Mouse (Mus musculus): ENCODE data around the gene C130026I21Rik.
"Not testable (repeated sequence)": the region's sequence is repeated elsewhere in the genome, so short reads cannot be mapped to it uniquely, and the experiment has no call there.

C130026I21Rik gene

GRCm38 (mm10) chr1:85133671-85134070 lies 136.7 kb downstream of the C130026I21Rik start:
- in situ Hi-C loops (cut with MboI; ENCODE audit: low sequenced_read_pairs): not testable (repeated sequence)

DNA sequence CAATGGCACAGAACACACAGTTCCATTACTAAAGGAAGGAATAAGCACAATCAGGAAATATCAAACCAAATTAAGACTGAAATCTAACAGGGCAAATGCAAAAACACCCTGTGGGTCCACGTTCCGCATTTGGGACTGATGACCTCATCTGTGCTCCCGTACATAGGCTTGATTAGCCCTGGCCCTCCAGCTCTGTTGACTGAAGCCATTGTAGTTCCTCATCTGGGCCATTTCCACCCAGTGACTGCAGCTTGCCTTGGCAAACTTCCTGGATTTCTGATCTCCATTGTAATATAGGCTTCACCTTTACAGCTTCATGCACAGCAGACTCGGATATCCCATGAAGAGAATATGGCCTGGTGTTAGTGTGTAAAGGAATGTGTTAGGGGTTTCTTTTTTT lies 148.5 kb downstream of the C130026I21Rik start:
- in situ Hi-C loops (cut with MboI; ENCODE audit: low sequenced_read_pairs): not testable (repeated sequence)

- in situ Hi-C loops (cut with MboI; ENCODE audit: low sequenced_read_pairs): not testable (repeated sequence)
Measured at GRCm38 (mm10) chr1:85118341-85118740, 152.0 kb downstream of the C130026I21Rik start.

DNA sequence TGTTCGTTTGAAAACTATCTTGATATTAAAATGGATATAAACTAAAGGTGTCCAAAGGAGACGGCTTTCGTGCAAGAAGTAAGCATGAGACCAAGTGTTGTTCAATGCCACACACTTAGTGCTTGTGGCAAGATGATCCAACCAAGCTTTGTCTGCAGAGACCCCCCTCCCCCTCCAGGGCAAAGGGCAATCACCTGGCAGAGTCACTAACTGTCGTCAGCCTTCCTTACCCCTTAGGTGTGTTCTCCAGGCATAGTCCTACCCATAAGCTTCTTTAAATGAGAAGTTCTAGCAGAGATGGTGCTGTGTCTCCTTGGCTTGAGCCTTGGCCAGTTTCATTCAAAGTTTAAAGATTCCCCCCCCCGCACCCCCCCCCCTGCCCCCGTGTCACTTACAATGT lies 152.8 kb downstream of the C130026I21Rik start:
- in situ Hi-C loops (cut with MboI; ENCODE audit: low sequenced_read_pairs): not testable (repeated sequence)

GRCm38 (mm10) chr1:85114666-85115402 lies 155.5 kb downstream of the C130026I21Rik start:
- in situ Hi-C loops (cut with MboI; ENCODE audit: low sequenced_read_pairs): not testable (repeated sequence)

DNA sequence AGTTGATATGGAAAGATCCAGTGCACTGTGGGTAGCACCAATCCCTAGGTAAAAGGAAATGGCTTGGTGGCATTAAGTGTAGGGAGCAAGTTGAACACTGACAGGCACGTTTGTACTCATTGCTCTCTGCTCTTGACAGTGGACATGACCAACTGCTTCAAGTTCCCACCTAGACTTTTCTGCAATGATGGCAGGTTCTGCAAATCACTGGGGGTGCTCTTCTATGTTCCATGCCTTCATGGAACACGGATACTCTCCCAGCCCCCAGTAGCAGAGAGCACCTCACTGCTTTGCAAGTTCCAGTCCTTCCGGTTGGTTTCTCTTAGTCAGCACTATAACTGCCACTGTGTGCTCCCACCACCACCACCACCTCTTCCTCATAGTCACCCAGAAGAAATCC lies 156.3 kb downstream of the C130026I21Rik start:
- in situ Hi-C loops (cut with MboI; ENCODE audit: low sequenced_read_pairs): not testable (repeated sequence)

GRCm38 (mm10) chr1:85112889-85113288 lies 157.5 kb downstream of the C130026I21Rik start:
- in situ Hi-C loops (cut with MboI; ENCODE audit: low sequenced_read_pairs): not testable (repeated sequence)

DNA sequence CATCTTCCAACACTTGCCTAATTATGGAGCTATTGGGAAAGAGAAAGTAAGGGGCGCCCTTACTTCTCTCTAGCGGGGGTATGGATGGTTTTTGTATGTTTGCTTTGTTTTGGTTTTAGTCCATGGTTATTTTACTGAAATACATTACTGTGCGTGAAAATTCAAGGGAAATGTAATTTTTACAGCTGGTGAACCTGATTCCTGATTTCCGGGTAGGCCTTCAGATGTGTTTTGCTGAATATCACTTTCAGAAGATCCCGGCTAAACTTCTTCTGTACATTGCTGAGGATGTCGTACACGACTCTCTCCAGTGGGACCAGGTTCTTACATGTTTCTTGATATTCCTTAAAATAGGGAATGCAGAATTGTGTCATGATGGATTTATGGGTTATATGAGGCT lies 158.1 kb downstream of the C130026I21Rik start:
- in situ Hi-C loops (cut with MboI; ENCODE audit: low sequenced_read_pairs): not testable (repeated sequence)

DNA sequence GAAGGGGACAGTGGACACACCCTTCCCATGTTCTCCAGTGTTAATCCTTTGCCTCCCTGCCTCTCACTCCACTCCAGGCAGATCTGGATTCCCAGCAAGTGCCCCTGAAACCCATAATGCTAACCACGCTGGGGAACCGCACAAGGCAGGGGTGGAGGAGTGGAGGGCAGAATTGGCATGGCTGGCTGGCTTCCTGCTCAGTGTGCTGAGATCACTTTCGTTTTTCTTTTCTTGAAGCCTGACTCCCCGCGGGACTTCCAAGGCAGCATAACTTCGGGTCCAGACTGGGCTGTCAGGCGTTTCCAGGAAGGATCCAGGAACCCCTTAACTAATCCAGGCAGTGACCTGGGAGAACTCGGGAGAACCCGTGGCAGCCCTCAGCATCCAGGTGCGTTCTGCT lies 158.8 kb downstream of the C130026I21Rik start:
- in situ Hi-C loops (cut with MboI; ENCODE audit: low sequenced_read_pairs): not testable (repeated sequence)

DNA sequence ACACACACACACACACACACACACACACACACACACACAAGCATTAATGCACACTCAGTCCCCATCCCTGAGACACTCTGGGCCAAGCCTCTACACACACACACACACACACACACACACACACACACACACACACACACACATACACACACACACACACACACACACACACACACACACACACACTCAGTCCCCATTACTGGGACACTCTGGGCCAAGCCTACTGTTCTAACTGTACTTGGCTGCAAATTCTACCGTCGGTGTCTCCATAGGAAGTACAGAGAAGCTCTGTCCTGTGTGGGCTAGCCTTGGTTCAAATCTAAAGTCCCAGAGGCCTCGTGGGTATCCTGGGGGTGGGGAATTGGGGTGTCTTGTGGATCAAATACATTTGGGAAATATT lies 159.5 kb downstream of the C130026I21Rik start:
- in situ Hi-C loops (cut with MboI; ENCODE audit: low sequenced_read_pairs): not testable (repeated sequence)

- in situ Hi-C loops (cut with MboI; ENCODE audit: low sequenced_read_pairs): not testable (repeated sequence)
Measured at GRCm38 (mm10) chr1:85109753-85110152, 160.6 kb downstream of the C130026I21Rik start, which contains the start of gene A530032D15Rik. A530032D15Rik (minus strand) TSS chr1:85109853.

DNA sequence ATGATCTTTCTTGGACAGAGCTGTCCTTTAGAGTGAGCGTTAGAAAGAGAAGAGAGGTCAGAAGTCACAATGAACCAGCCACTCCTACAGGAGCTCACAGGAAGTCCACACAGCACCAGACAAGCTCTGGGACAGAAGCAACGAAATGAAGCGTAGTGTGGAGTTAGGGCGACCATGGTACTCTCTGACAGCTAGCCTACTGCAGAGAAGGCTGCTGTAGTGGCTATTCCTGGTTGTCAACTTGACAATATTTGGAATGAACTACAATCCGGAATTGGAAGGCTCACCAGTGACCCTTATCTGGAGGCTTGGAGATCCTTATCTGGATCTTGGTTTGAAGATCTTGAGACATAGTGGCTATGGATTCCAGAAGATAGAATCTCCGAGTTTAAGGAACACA lies 164.4 kb downstream of the C130026I21Rik start:
- in situ Hi-C loops (cut with MboI; ENCODE audit: low sequenced_read_pairs): not testable (repeated sequence)

- in situ Hi-C loops (cut with MboI; ENCODE audit: low sequenced_read_pairs): not testable (repeated sequence)
Measured at GRCm38 (mm10) chr1:85105336-85105735, 165.0 kb downstream of the C130026I21Rik start.

- in situ Hi-C loops (cut with MboI; ENCODE audit: low sequenced_read_pairs): not testable (repeated sequence)
Measured at GRCm38 (mm10) chr1:85101754-85102153, 168.6 kb downstream of the C130026I21Rik start.

DNA sequence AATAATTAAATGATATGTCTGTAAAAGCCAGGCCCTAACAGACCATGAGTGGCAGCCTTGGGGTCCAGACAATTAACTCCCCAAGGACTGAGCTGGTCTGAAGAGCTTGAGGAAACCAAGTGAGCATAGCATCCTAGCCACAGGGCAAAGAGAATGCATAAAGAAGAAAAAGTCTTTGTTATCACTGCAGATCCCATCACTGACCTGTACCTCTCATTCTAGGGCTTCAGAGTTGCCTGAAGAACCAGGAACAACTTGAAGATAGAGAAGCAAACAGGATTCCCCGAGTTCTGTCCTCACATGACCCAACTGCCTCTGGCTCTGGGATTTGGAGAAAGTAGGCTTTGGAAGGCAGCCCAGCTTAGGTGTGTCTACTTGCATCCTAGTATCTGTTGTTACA lies 170.5 kb downstream of the C130026I21Rik start, which contains the start of gene Gm10553:
TSS of gene Gm10553 (plus strand) at position 301 of the 400 bp plus-strand sequence.
- in situ Hi-C loops (cut with MboI; ENCODE audit: low sequenced_read_pairs): not testable (repeated sequence)

DNA sequence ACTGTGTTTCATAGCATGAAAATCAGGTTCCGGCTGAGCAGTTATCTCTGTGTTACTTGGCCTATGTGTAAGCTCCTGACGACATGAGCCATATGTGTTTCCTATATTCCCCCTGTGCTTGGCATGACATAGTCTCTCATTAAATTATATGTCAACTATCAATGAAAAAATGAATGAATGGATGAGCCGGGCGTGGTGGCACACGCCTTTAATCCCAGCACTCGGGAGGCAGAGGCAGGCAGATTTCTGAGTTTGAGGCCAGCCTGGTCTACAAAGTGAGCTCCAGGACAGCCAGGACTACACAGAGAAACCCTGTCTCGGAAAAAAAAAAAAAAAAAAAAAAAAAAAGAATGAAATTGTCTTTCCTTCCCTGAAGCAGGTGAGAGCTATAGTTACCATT lies 171.3 kb downstream of the C130026I21Rik start:
- in situ Hi-C loops (cut with MboI; ENCODE audit: low sequenced_read_pairs): not testable (repeated sequence)

DNA sequence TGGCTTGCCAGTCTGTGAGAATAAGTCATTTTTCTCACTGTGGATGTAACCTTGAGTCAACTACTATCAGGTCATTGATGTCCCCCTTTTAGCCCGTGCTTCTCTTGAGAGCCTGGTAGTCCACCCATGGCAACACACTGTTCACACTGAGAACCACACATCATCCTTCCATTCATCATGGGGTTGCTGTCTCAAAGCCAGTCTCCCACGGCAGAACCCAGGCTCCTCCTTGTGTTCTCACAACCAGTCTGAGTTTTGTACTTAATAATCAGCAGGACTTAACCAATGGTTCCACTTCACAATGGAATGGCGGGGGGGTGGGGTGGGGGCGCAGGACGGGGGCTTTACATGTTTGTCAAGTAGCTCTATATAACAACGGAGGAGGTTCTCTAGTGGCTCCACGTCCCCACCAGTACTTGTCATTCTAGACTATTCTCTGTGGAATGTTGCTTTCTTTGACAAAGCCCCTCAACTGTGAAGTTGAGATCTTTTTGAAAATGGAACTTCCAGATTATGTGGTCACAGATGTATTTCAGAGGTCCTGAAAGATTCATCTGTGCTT lies 177.3 kb downstream of the C130026I21Rik start:
- in situ Hi-C loops (cut with MboI; ENCODE audit: low sequenced_read_pairs): not testable (repeated sequence)

DNA sequence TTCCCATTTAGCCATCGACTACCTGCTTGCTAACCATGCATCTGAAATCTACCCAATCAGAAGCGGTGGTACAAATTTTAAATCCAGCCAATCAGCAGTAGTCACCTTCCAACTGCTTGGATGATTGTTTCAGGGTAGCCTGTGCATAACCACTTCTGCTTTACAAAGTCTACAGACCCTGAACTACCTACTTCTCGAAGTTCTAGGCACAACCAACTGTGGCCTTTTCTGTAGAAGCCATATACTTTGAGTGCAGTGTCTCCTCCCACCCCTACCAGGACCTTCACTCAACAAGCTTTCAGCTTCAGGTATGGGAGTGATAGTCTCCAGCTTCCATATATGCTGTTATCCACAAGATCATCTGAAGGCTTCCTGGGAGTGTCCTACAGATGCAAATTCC lies 178.2 kb downstream of the C130026I21Rik start:
- in situ Hi-C loops (cut with MboI; ENCODE audit: low sequenced_read_pairs): not testable (repeated sequence)

GRCm38 (mm10) chr1:85086211-85086610 lies 184.2 kb downstream of the C130026I21Rik start:
- in situ Hi-C loops (cut with MboI; ENCODE audit: low sequenced_read_pairs): not testable (repeated sequence)

DNA sequence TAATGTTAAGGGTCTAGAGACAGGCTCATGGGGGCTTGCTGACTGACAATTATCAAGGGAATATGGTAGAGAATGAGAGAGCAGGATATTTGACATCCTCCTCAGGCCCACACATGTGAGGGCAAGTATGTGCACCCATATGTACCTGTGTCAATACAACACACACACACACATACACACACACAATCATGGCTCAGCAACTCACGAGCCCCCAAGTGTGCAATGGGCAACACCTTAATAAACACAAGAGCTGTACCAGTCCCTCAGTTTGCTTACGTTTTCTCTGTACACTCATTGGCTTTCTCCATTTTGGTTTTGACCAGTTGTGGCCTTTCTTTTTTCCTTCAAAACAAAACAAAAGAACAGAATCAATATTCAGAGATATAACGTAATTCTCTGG lies 185.6 kb downstream of the C130026I21Rik start:
- in situ Hi-C loops (cut with MboI; ENCODE audit: low sequenced_read_pairs): not testable (repeated sequence)

DNA sequence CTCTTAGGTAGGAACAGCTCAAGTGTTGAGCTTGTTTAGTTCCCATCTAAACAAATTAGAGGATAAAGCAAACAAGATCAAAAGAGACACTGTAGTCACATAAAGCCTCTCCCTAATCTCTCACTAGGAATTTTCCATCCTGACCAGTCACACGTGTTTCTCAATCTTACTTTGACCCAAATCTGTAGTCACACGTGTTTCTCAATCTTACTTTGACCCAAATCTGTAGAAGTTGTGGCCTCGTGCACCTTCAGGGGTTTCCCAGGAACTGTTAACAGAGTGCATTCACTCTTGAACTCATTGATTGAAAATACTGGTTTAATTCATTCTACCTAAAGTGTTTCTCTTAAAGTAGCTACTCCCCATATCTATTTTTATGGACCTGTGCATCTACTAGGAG lies 197.3 kb downstream of the C130026I21Rik start:
- in situ Hi-C loops (cut with MboI; ENCODE audit: low sequenced_read_pairs): not testable (repeated sequence)

- in situ Hi-C loops (cut with MboI; ENCODE audit: low sequenced_read_pairs): not testable (repeated sequence)
Measured at GRCm38 (mm10) chr1:85071690-85072089, 198.7 kb downstream of the C130026I21Rik start.
